Mouse (Mus musculus) cerebellum, postnatal 4 days (tissue): Measurements from ENCODE around the gene Cd180.

Experiments used
- DNase-seq, 2 experiments: peaks; one replicate each; pipeline ENCODE4 v3.0.0; 2022; ENCODE audit warnings: low spot score in 2 of 2, mixed read lengths in 1 of 2

Gene Cd180

DNA sequence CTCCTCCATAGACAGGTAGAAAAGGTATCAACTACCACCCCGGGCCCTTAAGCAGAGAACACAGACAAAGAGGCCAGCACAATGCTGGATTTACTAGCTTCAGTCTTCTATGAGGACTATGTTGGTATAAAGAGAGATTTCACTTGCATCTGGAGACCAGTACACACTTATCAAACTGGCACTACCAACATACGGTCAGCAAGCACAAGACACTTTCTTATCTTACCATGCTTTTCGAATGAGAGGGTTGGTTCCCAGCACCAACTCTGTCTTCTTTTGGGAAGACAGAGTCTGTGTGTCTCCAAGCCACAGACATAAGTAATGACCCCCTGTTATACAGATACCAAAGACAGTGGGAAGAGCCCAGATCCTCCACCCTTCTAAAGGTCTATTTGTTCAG lies 85.5 kb downstream of the Cd180 start:
- no peak for DNase-seq

DNA sequence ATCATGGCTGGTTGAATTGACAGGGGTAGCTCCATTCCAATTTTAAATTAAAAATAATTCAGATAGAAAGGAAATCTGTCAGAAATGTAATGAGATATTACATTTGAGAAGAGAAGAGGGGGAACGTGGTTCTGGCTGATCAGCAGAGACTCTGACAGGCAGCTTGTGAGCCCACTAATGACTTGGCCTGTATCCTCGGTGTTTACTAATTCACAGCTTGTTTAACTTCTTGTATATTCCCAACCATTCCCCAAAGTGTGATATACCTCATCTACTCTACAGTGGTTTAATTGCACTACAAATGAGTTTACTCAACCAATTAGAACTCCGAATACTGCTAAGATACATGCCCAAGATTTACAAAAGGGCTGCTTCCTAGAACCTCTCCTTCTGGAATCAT lies 85.9 kb downstream of the Cd180 start:
- no peak for DNase-seq

DNA sequence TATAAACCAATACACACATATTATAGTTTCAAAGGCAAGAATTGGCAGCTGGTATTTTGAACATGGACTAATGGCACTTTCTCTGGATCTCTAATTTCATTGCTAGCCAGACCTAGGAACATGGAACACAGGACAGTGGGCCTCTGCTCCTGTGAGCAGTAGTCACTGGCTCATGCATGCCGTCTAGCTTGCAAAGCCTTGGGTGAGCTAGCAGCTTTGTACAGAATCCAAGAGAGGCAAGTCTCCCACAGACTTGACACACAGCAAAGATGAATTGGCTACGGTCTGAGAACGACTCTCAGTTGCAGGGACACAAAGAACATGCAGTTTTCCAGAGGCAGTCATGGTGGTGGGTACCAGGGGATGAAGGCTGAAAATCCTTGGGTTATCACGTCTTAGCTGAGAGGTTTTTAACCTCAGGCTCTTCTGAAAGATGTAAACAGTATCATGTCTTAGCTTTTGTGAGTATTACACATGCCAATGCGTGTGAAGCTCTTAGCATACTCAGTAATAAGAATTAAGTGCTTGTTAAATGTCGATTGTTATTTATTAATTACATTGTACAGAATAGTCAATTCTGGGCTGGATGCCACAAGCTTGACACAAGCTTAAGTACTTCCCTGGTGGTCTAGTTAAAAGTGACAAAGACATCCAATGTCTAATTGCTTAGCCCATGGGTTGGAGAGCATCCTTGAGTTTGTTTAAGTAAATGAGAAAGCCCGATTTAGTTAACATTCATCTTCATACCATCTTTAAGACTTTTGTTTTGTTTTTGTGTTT lies 90.4 kb downstream of the Cd180 start:
- no peak for DNase-seq

DNA sequence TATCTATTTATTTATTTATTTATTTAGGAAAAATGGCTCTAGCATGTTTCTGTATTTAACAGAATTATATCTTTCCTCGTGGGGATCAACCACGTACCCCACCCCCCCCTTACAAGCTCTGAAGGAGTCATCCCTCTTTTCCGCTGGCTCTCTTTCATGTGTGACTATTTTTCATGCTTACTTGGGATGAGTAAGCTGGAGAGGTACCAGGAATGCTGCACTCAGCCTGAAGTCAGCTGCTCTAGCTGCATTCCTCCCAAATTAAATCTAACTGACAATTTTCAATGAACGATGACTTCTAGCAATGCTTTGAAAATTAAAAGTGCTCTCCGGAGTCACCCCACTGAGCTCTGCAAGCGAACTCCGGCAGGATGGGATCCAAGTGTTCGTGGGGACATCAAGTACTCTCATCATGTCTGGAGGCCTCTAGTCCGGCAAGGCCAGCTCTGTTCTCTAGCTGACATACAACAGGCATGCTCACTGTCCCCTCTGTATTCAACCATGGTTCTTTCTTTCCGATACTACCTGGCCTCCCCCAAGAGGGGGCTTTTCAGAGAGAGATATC lies 93.4 kb downstream of the Cd180 start:
- DNase-seq, result no peak
